Mouse (Mus musculus) testis, adult 2 months (tissue): ENCODE measurements at regions not wholly inside any gene's neighbourhood (a gene's known extent, or its start where the extent isn't known, plus 50 kb on each side); places are given as distances from the start of the nearest gene placed in this dataset.

Experiments
- CTCF ChIP-seq: fragments of 200-500 bp; IDR thresholded peaks from 2 replicates; pipeline ENCODE4 v1.5.1; 2012; ENCODE audit warnings: low read depth, mild to moderate bottlenecking, inconsistent platforms, low read length, moderate library complexity; ENCODE audit not compliant: control insufficient read depth, insufficient read depth, insufficient replicate concordance
- POLR2A ChIP-seq: fragments of 200-500 bp; IDR thresholded peaks from 2 replicates; pipeline ENCODE4 v1.6.1; 2012; ENCODE audit warnings: low read depth, mild to moderate bottlenecking, inconsistent platforms, low read length, moderate library complexity; ENCODE audit not compliant: control insufficient read depth

DNA sequence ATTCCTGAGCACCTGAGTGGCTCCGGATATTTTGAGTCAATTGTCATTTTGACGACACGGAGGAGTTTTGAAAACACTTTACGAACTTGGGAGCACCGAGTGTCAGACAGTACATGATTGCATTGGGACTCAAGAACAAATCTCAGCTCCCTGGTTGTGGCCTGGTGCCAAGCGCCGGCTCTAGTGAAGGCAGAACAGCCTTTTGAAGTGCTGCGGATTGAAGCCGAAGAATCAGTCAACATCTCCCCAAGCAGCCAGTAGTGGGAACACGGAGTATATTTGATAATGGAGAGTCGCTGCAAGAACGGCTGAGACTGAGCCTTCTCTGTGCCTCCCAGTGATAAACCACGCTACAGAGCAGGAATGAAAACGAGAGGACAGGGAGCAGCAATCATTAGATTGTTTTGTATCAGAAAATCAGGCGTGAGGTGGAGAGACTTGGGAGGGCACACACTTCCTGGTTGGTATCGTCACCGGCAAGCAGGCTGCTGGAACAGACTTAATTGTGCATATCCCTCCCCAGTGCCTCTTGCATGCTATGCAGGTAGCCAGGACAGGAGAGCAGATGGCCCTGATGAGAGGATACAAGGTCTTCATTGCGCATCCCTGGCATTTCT is 351.7 kb upstream of the Nr2f2 start:
- TF ChIP-seq POLR2A (no peak), CTCF (no peak)
